Mouse (Mus musculus) hindbrain, embryonic 15.5 days (tissue): ENCODE results near the gene 2900092C05Rik. TPM values are rescaled to one million over a fixed set of nuclear protein-coding genes. Genes with fewer than 3 reads are reported as not detected.

ENCODE experiments used
- ATAC-seq: fragments of 200-750 bp; cut with Nextera tagmentation; 2 replicates; pipeline ENCODE4 v1.8.0; 2017; ENCODE audit warnings: low read depth, moderate number of reproducible peaks, moderate TSS enrichment; ENCODE audit not compliant: low FRiP score
- H3K27ac ChIP-seq: fragments of 300-500 bp; sonication (generic); replicated peaks from 2 replicates; pipeline ENCODE4 v1.5.1; 2015; ENCODE audit warnings: mild to moderate bottlenecking, inconsistent platforms
- H3K27me3 ChIP-seq: fragments of 300-500 bp; sonication (generic); 2 replicates; pipeline ENCODE4 v1.6.1; 2015; ENCODE audit warnings: control low read depth, inconsistent platforms
- H3K36me3 ChIP-seq: fragments of 300-500 bp; sonication (generic); 2 replicates; pipeline ENCODE4 v1.6.1; 2015; ENCODE audit warnings: control low read depth, inconsistent platforms
- H3K4me1 ChIP-seq: fragments of 300-500 bp; sonication (generic); replicated peaks from 2 replicates; pipeline ENCODE4 v1.6.1; 2015; ENCODE audit warnings: control low read depth, inconsistent platforms
- H3K4me2 ChIP-seq: fragments of 300-500 bp; sonication (generic); 2 replicates; pipeline ENCODE4 v1.6.1; 2015; ENCODE audit warnings: moderate library complexity, mild to moderate bottlenecking, inconsistent platforms
- H3K4me3 ChIP-seq: fragments of 300-500 bp; sonication (generic); 2 replicates; pipeline ENCODE4 v1.5.1; 2015; ENCODE audit warnings: mild to moderate bottlenecking, inconsistent platforms
- H3K9ac ChIP-seq: fragments of 300-500 bp; sonication (generic); 2 replicates; pipeline ENCODE4 v1.6.1; 2015; ENCODE audit warnings: inconsistent platforms
- H3K9me3 ChIP-seq: fragments of 300-500 bp; sonication (generic); 2 replicates; pipeline ENCODE4 v1.6.1; 2016; ENCODE audit warnings: control low read depth, inconsistent platforms
- WGBS: fragments of 180-500 bp; shearing (Covaris S2); methylation state at CpG from one replicate; pipeline ENCODE4 v1.1.7; 2015; 5-methylcytosine and 5-hydroxymethylcytosine counted together
- polyA plus RNA-seq: library from polyadenylated mRNA; unstranded; fragments of >200 nt; fragmentation: Nextera tagmentation; extraction: Ambion mirVana; gene quantifications from 2 replicates; pipeline ENCODE4 v1.2.1, GENCODE M21; 2015

2900092C05Rik gene
- polyA plus RNA-seq, result not detected in 2 replicates

GRCm38 (mm10) chr7:12512217-12512616, at the start of gene 2900092C05Rik:
Gene 2900092C05Rik, plus strand, starts transcription at chr7:12512517.
- H3K9ac ChIP-seq, result no peak within 1 kb of the TSS
- H3K36me3 ChIP-seq, result no peaks in the 10 kb centered on the region
- H3K27ac ChIP-seq, result no peak within 1 kb of the TSS
- no peaks in the 10 kb centered on the region for H3K4me1 ChIP-seq
- H3K27me3 ChIP-seq, result no peaks in the 10 kb centered on the region
- no peak within 1 kb of the TSS for H3K4me3 ChIP-seq
- H3K9me3 ChIP-seq, result peaks cover 7% of the 10 kb centered on the region
- no peak within 1 kb of the TSS for H3K4me2 ChIP-seq
- no peak for ATAC-seq
- 69% methylated on average over 2 of the region's 2 CpGs for WGBS

GRCm38 (mm10) chr7:12478158-12479008, 33.9 kb upstream of the 2900092C05Rik start, which contains the start of gene Zfp606:
Gene Zfp606, plus strand, starts transcription at chr7:12478293.
- peak; percentile 97 for ATAC-seq
- peak within 1 kb of the TSS; percentile 83 for H3K4me3 ChIP-seq
- H3K4me2 ChIP-seq, result peak within 1 kb of the TSS; percentile 56
- H3K4me1 ChIP-seq, result peaks cover 5% of the 10 kb centered on the region; the same call in 1 of the 2 replicates
- peaks cover 33% of the 10 kb centered on the region for H3K36me3 ChIP-seq
- peak within 1 kb of the TSS; percentile 91 for H3K27ac ChIP-seq
- no peaks in the 10 kb centered on the region for H3K9me3 ChIP-seq
- H3K27me3 ChIP-seq, result no peaks in the 10 kb centered on the region
- H3K9ac ChIP-seq, result peak within 1 kb of the TSS; percentile 91
- WGBS, result under 1% methylated on average over 53 of the region's 53 CpGs

GRCm38 (mm10) chr7:12479009-12479346, 33.3 kb upstream of the 2900092C05Rik start:
- Histone ChIP-seq H3K9ac (peak overlapping the region; percentile 91), H3K36me3 (peaks cover 39% of the 10 kb centered on the region), H3K9me3 (no peaks in the 10 kb centered on the region), H3K4me1 (peaks cover 5% of the 10 kb centered on the region; the same call in 1 of the 2 replicates), H3K4me3 (peak overlapping the region; percentile 83), H3K27me3 (no peaks in the 10 kb centered on the region), H3K4me2 (peak overlapping the region; percentile 56), H3K27ac (peak overlapping the region; percentile 91; the same call in 1 of the 2 replicates)
- no peak; the same call in 1 of the 2 replicates for ATAC-seq
- whole genome bisulfite sequencing, result 2% methylated on average over 8 of the region's 8 CpGs

- H3K27ac ChIP-seq, result no peak overlapping the region
- ATAC-seq, result no peak
- H3K9me3 ChIP-seq, result no peaks in the 10 kb centered on the region
- H3K4me3 ChIP-seq, result peak overlapping the region; percentile 83
- WGBS, result 66% methylated on average over 4 of the region's 4 CpGs
- no peak overlapping the region for H3K9ac ChIP-seq
- no peaks in the 10 kb centered on the region for H3K27me3 ChIP-seq
- peak overlapping the region; percentile 56 for H3K4me2 ChIP-seq
- H3K36me3 ChIP-seq, result peaks cover 44% of the 10 kb centered on the region
- peaks cover 5% of the 10 kb centered on the region; the same call in 1 of the 2 replicates for H3K4me1 ChIP-seq
Observed at GRCm38 (mm10) chr7:12479525-12479924, 32.8 kb upstream of the 2900092C05Rik start.

GRCm38 (mm10) chr7:12483771-12484170, 28.5 kb upstream of the 2900092C05Rik start:
- no peak overlapping the region for H3K4me3 ChIP-seq
- H3K4me2 ChIP-seq, result no peak overlapping the region
- H3K27ac ChIP-seq, result no peak overlapping the region
- H3K9ac ChIP-seq, result no peak overlapping the region
- H3K36me3 ChIP-seq, result peaks cover 87% of the 10 kb centered on the region
- peaks cover 5% of the 10 kb centered on the region; the same call in 1 of the 2 replicates for H3K4me1 ChIP-seq
- no peaks in the 10 kb centered on the region for H3K27me3 ChIP-seq
- no peak for ATAC-seq
- 98% methylated on average over 6 of the region's 6 CpGs for WGBS
- peaks cover 30% of the 10 kb centered on the region for H3K9me3 ChIP-seq

GRCm38 (mm10) chr7:12485956-12486355, 26.4 kb upstream of the 2900092C05Rik start:
- no peak overlapping the region for H3K27ac ChIP-seq
- no peak for ATAC-seq
- no peaks in the 10 kb centered on the region for H3K27me3 ChIP-seq
- 94% methylated on average over 1 of the region's 1 CpGs for WGBS
- no peak overlapping the region for H3K4me2 ChIP-seq
- H3K4me1 ChIP-seq, result no peaks in the 10 kb centered on the region
- no peak overlapping the region for H3K4me3 ChIP-seq
- no peak overlapping the region for H3K9ac ChIP-seq
- H3K36me3 ChIP-seq, result peaks cover 99% of the 10 kb centered on the region
- H3K9me3 ChIP-seq, result peaks cover 49% of the 10 kb centered on the region

GRCm38 (mm10) chr7:12486691-12487090, 25.6 kb upstream of the 2900092C05Rik start:
- Histone ChIP-seq H3K4me3 (no peak overlapping the region), H3K9me3 (peaks cover 57% of the 10 kb centered on the region), H3K9ac (no peak overlapping the region), H3K27me3 (no peaks in the 10 kb centered on the region), H3K27ac (no peak overlapping the region), H3K4me2 (no peak overlapping the region), H3K4me1 (no peaks in the 10 kb centered on the region), H3K36me3 (peaks cover 99% of the 10 kb centered on the region)
- no peak for ATAC-seq

- no peak overlapping the region for H3K4me2 ChIP-seq
- WGBS, result 70% methylated on average over 1 of the region's 1 CpGs
- H3K27me3 ChIP-seq, result no peaks in the 10 kb centered on the region
- H3K27ac ChIP-seq, result no peak overlapping the region
- no peak overlapping the region for H3K9ac ChIP-seq
- H3K4me1 ChIP-seq, result no peaks in the 10 kb centered on the region
- no peak for ATAC-seq
- peaks cover 6% of the 10 kb centered on the region for H3K9me3 ChIP-seq
- H3K36me3 ChIP-seq, result no peaks in the 10 kb centered on the region
- no peak overlapping the region for H3K4me3 ChIP-seq
Observed at GRCm38 (mm10) chr7:12510913-12511312, 1.4 kb upstream of the 2900092C05Rik start.

Other genes with a start within 250 kb of the 2900092C05Rik start
- gene Vmn1r81, start 244.2 kb upstream of the 2900092C05Rik start, polyA plus RNA-seq, result not detected in 2 replicates
- not detected in 2 replicates for gene Vmn1r82, start 212.1 kb upstream of the 2900092C05Rik start, polyA plus RNA-seq
- gene Vmn1r83, start 183.0 kb upstream of the 2900092C05Rik start, polyA plus RNA-seq, result not detected in 2 replicates
- gene Vmn1r84, start 143.2 kb upstream of the 2900092C05Rik start, polyA plus RNA-seq, result not detected in 2 replicates
- 9.7 and 10.0 TPM in 2 replicates for gene Zfp551, start 89.8 kb upstream of the 2900092C05Rik start, polyA plus RNA-seq
- gene Zfp606, start 34.2 kb upstream of the 2900092C05Rik start, polyA plus RNA-seq, result 35.1 and 35.6 TPM in 2 replicates
- gene Vmn2r53, start 96.3 kb downstream of the 2900092C05Rik start, polyA plus RNA-seq, result not detected in 2 replicates
- not detected in 2 replicates for gene Vmn2r54, start 127.8 kb downstream of the 2900092C05Rik start, polyA plus RNA-seq
- not detected in 2 replicates for gene Vmn2r55, start 172.5 kb downstream of the 2900092C05Rik start, polyA plus RNA-seq
- gene Vmn2r56, start 222.5 kb downstream of the 2900092C05Rik start, polyA plus RNA-seq, result 0.01 TPM in 1 of 2 replicates, not detected in the other